Mouse (Mus musculus): ENCODE data around the gene Tnip1.

Gene Tnip1

DNA sequence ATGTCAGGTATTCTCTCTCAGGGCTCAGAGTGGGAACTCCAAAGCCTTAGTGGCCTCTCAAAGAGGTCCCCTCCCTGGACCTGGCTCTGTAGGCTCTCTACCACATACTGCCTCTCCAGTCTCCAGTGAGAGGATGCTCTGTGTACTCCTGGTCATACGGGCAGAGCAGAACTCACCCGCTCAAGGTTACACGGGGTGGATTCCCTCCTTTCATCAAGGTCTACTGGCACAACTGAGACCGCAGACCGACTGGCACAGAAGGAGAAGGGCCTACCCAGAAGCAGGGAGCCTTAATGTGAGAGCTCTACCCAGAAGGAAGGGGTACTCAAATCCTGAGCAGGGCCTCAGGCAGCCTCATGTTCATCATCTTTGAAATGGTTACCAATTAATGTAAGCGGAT, 30.2 kb downstream of the Tnip1 start:
- no peak for DNase-seq (ENCODE audit: low spot score in 2 of 2)

DNA sequence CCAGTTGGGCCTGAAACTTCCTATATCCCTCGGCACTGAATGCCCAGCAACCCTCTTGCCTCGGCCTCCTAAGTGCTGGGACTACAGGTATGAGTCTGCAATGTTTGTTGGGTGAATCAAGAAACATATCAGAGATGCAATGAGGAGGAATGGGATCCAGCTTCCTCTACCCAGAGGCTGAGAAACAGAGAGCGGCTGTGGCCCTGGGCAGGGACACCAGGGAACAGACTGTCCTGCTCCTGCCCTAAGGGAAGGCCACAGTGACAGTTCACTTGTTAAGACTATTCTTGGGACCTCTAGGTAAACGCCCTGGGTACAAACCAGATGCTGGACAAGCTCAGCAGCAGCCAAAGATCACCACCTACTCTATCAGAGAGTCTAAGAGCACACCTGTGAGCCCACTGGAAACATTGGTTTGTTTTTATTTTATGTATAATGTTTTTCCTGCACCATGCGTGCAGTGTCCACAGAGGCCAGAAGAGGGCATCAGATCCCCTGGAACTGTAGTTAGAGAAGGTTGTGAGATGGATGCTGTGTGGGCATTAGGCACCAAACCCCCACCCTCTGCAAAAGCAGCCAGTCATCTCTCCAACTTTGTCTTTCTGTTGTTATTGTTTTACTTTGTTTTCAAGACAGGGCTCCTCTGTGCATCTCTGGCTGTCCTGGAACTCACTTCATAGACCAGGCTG, 31.2 kb downstream of the Tnip1 start:
- peak; percentile 20 to 23 for DNase-seq (ENCODE audit: low spot score in 2 of 2)

DNA sequence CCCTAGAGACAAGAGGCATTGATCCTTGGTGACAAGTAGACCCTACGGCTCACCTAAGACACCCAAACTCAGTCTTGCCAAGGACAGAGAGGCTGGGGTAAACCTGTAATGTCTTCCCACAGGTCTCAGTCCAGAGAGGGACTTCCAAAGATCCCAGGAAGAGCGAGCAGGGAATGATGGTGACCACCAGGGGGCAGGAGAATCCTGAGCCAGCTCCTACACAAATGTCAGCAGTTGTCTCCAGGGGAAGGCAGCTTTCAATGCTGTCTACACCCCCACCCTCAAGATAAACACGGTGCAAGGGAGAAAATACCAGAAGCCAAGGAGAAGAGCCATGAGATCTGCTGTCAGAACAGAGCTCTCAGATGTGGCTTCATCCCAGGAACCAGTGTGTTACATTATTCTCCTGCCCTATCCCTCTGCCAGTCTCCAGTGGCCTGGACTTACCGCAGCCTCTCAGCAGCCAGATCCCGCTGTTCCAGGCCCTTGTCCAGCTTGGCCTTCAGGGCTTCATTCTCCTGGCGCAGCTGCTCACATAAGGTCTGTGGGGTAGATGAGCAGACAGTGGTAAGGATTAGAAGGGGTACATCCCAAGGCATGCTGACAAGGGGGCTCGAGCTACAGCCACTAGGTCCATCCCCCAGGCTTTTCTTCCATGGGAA, 32.3 kb downstream of the Tnip1 start:
- DNase-seq (ENCODE audit: low spot score in 2 of 2), result peak; percentile 25 to 32

DNA sequence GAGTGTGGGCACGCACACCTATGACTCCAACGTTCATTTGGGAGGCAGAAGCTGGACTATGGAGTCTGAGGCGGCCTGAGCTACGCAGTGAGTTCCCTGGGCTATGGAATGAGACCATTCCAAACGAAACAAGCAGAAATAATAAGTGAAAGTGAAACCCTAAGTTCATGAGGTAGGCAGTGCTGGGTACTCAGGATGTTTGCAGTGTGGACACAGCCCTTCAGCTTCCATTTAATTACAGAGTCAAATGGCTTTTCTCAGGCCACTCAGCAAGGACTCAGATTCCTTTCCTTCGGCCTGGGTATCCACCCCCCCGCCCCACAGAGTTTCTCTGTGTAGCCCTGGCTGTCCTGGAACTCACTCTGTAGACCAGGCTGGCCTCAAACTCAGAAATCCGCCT, 33.0 kb downstream of the Tnip1 start:
- DNase-seq (ENCODE audit: low spot score in 2 of 2), result no peak

DNA sequence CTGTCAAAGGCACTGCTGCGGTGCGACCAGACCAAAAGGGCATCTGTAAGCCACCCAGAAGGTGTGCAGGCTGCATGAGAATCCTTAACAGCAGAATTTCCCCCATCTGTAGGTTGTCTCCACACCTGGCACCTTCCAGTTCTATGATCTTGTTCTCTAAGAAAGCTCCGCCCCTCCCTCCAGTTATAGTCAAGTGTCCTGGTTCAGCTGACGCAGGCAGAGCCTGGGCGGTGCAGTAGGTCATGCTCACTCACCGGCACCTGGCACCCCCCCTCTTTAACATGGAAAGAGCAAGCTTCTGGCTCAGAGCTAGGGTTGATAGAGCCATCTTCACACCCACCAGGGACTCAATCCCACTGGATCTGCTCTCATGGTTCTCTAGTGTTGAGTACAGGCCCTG, 33.4 kb downstream of the Tnip1 start:
- no peak for DNase-seq (ENCODE audit: low spot score in 2 of 2)

DNA sequence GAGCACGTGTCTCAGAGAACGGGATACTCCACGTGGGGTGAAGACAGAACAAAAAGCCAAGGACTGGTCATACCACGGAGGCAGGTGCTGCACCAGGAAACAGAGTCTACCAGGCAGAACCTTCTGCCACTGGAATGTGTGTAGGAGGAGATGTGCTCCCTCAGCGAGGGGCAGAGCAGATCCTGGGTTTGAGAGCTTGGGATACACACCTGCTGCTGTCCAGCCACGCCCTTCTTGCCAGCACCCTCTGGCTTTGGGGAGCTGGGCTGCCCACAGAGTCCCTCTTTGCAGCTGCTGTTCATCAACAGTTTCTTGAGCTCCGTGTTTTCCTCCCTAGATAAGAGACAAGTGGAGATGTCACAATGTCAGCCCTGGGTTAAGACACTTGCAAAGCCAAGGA, 33.8 kb downstream of the Tnip1 start:
- no peak for DNase-seq (ENCODE audit: low spot score in 2 of 2)

DNA sequence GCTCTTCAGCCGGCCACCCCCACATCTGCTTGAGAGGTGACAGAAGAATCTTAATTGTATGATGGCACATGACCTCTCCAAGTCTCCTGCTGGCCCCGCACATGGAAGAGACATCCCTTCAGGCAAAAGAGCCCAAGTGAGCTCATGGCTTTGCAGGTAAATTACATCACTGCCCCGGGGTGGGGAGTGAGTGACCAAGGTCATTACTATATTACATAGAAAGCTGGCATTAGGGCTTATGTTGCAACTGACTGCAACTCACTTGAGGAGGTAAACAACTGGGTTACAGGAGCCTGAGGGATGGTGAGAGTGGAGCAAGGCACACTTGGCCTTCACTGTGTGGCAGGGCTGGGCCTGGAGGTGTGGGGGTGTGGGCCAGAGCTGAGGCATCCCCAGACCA, 34.5 kb downstream of the Tnip1 start:
- no peak for DNase-seq (ENCODE audit: low spot score in 2 of 2)

DNA sequence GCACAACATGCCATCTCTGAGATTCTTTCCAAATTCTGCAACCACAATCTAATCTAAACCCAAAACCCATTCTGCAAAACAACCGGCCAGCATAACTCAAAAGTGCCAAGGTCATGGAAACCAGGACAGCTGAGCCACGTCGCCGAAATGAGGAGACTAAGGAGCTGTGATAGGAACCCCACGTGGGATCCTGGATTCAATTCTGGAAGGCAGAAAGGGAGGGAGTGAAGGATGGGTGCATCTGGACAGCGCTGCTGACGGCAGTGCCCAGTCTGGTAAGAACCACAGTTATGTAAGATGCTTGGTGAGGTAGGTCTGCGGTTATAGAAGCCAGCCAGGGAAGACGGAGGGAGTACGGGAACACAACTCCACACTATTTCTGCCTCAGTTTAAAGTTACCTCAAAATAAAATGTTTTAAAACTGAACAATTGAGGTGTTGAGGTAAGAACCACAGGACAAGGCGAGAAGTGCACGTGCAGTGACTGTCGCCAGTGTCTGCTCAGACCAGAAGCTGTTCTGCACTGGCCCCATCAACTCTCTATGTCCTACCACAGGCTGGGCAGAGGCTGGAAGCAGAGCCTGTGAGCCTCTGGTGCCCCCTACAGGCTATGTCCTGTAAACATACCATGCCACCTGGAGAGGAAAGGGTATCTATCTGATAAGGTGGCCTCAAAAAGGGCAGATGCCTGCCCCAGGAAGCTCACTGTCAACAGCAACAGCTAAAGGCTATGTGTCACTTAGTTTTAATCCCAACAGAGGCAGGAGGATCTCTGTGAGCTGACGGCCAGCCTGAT, 35.2 kb downstream of the Tnip1 start:
- peak; percentile 29 to 57 for DNase-seq (ENCODE audit: low spot score in 2 of 2)

DNA sequence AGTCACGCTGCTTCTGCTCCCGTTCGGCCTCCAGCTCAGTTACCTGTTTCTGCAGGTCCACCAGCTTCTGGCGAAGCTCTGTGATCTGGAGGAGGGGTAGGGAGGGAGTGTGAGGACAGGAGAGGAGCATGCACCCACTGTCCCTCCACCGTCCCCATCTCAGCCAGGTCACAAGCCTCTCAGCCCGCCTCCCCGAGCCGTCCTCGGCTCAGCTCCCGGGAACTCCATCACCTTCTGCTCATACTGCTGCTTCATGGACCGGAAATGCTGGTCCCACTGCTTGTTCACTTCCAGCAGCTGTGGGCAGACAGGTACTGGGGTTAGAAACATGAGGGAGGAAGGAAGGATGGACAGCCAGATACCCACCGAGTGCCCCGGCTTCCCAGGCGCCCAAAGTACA, 38.6 kb downstream of the Tnip1 start:
- no peak for DNase-seq (ENCODE audit: low spot score in 2 of 2)

DNA sequence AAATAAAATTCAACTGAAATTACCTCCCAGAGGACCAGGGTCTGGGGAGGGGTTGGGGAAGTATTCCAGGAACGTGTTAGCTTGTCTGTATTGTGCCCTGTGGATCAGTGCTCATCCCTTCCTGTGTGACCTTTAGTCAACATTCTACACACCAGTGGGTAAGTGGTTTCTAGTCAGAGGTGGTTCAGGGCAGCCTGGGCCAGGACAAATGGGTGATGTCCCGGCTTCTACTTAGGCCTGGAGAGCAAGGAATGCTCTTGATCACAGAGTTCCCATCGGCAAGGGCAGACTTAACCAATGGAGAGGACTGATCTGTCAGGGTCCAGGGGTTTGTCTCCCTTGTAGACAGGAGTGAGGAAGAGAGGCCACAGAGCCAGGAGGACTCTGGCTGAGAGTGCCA, 40.2 kb downstream of the Tnip1 start:
- DNase-seq (ENCODE audit: low spot score in 2 of 2), result no peak

DNA sequence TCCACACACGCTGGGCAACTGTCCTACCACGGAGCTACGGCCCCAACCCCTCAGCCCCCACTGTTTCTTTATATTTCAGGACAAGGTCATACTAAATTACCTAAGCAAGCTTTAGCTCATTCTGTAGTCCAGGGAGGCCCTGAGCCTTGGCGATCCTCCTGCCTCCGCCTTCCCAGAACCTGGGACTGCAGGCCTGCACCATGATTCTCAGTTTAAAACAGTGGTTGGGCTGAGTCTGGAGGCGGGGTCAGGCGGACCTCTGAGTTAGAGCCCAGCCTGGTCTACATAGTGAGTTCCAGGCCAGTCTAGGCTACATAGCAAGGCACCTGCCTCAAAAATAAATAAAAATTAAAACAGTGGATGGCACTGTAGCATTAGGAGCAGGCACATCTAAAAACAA, 40.9 kb downstream of the Tnip1 start:
- DNase-seq (ENCODE audit: low spot score in 2 of 2), result no peak

DNA sequence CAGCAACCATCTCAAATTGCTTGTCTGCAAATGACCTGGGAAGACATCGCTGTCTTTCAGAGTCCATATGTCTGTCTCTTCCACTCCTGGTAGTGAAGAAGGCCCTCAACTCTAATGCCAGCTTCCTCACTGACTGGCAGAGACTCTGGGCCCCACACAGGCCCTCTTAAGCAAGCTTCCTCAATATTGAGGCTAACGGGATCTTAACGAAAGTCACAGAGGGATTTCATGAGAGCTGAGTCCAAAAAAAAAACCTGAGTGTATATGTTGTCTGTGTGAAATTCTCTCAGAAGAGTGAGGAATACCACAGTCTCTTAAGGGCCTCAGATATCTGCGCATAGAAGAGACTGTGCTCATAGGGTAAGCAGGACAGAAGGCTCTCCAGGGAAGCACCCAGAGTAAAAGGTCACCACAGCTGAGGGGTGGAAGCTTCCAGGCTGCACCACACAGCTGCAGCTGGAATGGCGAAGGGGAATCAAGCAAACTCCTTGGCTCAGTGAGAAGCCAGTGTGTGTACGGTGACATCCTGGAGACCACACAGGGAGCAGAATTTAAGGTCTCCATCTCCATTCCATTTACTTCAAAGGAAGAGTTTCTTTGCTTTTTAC, 41.6 kb downstream of the Tnip1 start:
- no peak for DNase-seq (ENCODE audit: low spot score in 2 of 2)

DNA sequence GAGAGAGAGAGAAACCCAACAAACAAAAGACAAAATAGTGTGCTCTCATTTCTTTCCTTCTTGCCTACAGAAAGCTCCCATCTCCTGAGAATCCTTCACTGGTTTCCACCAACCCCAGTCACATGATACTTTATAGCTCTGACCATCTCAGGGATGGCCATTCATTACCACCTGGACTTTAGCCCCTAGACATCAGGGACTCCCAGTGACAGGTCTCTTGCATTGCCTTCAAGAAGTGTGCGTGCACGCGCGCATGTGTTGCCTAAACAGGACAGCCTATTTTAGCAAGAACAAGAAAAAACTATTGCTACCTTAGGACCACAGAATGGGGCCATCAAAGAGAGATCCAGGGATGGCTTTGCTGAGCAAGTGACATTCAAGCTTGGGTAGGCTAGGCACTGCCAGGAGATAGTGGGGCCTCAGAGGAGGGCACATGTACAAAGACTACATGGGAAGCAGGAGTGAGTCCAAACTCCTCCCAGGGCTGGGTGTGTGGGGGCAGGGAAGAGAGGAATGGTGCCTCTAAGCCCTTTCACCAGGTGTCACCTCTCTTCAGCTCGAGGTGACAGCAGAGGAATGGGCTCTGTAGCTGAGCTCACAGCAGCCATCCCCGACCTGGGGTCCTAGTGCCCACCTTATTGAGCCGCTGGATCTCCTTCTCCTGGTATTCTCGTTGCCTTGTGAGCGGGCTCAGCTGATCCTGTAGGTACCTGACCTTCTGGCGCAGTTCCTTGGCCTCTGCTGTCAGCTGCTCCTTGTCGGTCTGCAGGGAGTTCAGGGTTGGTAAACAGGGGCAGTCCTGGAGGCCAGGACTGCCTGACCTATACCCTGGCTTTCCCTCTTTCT, 42.4 kb downstream of the Tnip1 start:
- no peak for DNase-seq (ENCODE audit: low spot score in 2 of 2)

DNA sequence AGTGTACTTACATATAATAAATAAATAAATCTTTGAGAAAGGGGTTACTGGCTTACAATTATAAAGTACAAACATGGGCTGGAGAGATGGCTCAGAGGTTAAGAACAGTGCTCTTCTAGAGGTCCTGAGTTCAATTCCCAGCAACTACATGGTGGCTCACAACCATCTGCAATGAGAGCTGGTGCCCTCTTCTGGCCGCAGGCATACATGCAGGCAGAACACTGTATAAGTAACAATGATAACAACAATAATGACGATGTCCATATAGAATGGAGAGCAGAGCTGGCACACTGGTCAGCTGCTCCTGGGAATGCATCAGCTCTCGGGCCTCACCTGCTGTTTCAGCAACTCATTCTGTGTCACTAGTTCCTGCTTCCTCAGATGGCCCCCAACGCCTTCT, 44.4 kb downstream of the Tnip1 start:
- no peak for DNase-seq (ENCODE audit: low spot score in 2 of 2)

DNA sequence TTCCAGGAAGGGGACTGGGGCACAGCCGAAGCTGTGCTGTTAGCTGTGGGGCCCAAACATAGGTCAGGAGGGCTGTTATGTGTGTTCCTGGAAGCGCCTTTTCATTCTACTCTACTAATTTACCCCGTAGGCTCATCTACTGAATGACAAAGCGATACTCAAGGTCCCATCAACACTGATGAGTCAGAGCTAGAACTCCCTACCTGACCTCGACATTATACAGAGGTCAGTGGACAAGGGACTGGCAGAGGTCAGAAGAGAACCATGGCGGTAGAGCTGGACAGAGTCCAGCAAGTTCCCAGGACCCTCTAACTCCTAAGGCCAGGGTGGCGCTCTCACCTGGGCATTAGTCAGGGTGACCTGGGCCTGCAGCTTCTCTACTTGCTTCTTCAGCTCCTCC, 45.3 kb downstream of the Tnip1 start:
- DNase-seq (ENCODE audit: low spot score in 2 of 2), result no peak

DNA sequence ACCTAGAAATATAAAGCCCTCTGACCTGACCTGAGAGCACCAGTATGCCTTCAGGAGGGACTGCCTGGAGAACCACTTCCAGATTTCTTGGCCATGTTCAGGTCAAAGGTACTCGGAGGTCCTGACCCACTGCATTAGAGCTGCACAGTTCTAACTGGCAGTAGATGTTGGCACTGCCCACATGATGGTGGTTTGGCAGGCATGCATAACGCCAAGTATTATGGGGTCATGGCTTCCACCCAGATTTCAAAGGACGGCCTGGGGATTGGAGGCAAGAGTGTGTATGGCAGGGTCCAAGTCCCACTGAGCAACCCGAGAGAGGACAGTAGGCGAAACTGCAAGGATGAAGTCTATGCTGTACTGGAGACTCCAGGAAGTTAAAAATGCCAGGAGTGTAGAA, 48.9 kb downstream of the Tnip1 start:
- no peak for DNase-seq (ENCODE audit: low spot score in 2 of 2)

DNA sequence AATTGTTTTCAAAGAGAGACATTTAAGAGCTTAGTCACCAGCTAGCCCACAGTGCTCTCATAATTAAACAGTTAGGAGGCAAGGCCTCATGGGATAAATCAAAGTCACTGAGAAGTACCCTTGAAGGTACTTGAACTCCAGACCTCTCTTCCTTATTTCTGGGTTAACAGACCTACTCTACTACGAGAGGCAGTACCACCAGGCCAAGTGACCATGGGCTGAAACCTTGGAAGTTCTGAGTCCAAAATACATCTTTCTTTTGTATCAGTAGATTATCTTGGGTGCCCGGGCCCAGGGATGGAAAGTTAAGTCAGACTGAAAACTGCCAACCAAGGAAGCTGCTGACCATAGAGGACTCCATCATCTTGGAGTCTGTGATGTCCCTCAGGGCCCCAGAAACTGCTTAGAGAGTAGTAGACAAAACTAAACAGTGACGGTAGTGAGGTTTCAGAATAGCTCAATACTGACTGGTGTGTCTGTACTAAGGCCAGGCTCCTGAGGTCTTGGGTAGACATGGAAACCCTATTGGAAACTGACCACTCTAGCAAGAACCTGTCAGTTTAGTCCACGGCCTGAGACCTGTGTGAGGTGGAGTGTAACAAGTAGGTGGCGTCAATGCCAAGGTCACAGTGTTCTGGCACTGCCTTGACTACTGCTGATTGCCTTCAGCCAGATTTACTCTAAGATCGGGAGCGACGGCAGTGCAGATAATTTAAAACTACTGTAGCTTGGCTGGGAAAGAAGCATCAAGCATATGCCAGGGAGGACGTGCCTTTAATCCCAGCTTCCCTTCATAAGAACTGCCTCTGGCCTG, 50.0 kb downstream of the Tnip1 start:
- no peak for DNase-seq (ENCODE audit: low spot score in 2 of 2)

DNA sequence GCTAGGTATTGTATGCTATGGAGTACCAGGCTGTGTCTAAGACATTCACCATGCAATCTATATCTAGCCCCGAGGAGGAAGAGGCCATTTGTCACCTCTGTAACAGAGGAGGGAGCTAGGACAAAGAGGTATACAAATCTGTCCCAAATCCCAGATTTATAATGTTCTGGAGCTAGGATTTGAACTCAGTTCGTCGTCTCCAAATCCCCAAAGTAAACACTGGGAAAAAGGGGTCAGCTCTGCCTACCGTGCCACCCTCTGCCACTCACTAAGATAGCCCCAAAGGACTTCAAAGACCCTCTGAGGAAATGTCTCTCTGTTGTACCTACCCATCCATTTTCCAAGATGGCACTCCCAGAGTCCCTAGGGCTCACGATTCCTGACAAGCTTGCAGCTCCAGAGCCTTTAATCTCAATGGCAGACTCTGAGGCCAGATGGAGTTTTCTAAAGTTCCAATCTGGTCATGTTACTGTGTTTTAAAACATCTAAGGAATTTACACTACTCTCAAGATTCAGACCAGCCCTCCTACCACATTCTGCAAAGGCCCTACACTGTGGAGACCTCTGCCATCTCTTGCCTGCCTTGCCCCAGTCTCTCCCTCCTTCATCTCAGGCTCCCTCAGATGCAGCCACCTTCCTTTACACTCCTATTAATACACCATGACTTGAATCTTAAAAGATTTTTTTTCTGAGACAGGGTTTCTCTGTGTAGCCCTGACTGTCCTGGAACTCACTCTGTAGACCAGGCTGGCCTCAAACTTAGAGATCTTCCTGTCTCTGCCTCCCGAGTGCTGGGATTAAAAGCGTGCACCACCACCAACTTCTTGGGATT, 50.8 kb downstream of the Tnip1 start:
- DNase-seq (ENCODE audit: low spot score in 2 of 2), result no peak

DNA sequence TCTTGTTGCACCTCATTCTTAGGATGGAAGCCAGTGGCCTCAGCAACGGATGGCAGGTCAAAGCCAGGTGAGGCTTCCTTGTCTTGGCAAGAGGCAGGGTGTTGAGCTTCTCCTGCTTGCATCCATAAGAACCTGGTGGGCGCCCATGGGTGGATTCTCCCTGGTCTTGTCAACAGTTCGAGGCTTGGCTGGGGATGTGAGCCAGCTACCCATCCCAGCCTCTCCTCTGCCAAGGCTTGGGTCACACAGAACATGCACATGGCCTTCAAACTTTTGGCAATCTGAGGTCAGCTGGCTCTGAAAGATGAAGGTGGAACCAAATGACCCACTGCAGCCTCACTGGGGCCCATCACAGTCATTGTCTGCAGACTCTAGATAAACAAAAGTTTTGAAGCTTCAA, 51.5 kb downstream of the Tnip1 start:
- no peak for DNase-seq (ENCODE audit: low spot score in 2 of 2)

DNA sequence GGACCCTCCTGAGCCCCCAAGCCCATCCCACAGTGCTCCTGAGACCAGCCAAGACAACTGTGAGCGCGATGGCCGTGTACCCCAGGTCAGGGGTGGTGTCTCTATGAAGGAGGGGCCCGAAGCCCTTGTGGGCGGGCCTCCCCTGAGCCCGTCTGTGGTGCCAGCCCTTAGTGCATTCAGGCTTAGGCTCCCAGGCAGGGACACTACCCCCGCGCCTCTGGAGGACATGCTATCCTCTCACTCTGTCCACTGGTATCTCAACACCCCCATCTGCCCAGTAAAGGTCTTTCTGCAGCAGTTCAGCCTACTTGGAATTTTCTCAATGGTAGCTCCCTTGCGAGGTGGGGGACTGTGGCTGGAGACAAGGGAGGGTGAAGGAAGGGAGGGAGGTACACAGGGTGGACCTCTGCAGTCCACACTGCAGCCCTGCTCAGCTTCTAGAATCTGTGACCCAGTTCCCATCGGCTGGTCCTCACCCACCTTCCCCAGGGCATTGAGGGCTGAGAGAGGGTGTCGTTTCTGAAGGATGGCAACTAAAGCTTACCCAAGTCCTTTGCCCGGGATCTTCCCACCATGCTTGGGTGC, 52.5 kb downstream of the Tnip1 start:
- no peak for DNase-seq (ENCODE audit: low spot score in 2 of 2)

Data from frontal cortex, postnatal 25 days (tissue).